Mouse (Mus musculus): ENCODE results near the gene Esrrg.

DNA sequence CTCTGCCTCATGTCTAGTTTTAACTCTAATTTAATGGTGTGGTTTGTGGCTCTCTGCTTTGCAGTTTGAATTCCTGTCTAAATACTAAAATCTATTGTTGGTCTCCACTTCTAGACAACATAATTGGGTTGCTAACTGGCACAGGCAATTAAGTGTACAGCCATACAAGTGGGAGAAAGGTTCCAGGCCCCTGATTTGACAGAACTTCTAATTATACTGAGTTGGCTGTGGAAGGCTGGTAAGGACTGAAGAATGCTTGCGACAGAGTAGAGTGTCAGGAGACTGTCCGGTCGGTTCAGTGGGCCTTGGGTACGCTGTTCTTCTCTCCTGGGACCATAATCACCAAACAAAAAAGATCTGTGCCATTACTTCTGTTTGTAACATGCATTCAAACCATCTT lies 96.3 kb downstream of the Esrrg start:
- no peak for TF ChIP-seq CTCF (IDR thresholded peaks at IDR 0.05; ENCODE audit: low read depth, low read length)
- TF ChIP-seq POLR2A (IDR thresholded peaks at IDR 0.05; ENCODE audit: extremely low read depth, insufficient read depth, low read length): no peak

Data from liver, adult 2 months (tissue).